Mouse (Mus musculus) urinary bladder, postnatal 25 days (tissue): Measurements from ENCODE around the gene A4gnt.

Source experiments
- DNase-seq: peaks from one replicate; pipeline ENCODE4 v3.0.0; 2022; ENCODE audit warnings: low spot score

Gene A4gnt

DNA sequence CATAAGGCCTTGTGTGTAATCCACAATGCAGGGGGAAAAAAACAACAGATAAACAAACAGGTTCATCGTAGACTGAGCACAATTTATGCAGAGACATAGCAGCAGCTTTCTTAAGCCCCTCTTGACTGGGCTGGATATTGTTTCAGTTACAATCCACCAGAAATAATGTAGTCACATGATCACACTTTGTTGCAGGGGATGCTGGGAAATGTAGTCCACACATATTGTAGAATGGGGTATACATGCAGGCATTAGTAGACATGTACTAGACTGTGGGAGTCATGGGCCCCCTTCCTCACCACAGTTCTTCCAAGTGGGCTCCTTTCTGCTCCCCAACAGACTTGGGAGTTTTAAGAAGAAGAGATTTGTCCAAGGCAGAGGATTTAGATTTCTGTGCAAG is 24.5 kb downstream of the A4gnt start:
- DNase-seq = no peak

DNA sequence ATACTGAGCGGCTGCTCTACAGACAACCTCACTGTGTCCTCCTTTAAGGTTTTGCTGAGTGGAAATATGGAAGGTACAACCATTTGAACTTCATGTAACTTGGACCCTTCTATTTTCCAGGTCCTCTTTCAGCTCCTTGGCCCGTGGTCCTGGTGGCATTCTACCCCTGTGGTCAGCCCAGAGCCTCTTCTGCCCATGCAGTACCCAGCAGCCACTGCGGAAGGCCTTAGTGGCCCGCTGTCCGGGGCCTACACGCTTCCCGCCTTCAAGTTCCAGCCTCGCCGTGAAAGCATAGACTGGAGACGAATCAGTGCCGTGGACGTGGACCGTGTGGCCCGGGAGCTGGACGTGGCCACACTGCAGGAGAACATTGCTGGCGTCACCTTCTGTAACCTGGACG is 24.9 kb downstream of the A4gnt start:
- no peak for DNase-seq

DNA sequence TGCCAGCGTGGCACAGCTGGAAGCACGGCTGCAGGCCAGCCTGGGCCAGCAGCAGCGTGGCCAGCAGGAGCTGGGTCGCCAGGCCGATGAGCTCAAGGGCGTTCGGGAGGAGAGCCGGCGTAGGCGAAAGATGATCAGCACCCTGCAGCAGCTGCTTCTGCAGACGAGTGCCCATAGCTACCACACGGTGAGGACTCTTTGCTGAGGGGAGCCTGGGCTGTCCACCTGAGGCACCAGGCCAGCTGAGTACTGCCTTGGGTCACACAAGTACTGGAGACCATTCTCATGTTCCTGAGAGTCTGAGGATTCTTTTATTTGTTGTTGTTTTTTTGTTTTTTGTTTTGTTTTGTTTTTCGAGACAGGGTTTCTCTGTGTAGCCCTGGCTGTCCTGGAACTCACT is 25.4 kb downstream of the A4gnt start:
- DNase-seq = no peak

DNA sequence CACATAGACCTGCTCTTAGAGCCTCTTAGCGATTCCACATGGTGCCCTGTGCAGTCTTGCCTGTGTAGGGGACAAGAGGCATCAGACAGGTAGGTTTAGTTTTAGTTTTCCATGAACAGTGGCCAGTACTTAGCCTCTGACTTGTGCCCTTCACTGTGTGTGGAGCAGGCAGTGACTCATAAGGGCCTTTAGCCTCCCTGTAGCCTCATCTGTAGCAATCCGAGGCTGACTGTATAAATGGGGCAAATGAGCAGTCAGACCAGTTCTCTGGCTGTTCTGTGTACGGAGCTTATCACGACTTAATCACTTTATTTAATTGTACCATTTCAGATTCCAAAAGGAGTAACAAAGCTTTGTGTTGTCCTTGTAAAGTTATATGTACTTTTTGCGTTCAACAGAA is 27.7 kb downstream of the A4gnt start:
- DNase-seq = no peak

DNA sequence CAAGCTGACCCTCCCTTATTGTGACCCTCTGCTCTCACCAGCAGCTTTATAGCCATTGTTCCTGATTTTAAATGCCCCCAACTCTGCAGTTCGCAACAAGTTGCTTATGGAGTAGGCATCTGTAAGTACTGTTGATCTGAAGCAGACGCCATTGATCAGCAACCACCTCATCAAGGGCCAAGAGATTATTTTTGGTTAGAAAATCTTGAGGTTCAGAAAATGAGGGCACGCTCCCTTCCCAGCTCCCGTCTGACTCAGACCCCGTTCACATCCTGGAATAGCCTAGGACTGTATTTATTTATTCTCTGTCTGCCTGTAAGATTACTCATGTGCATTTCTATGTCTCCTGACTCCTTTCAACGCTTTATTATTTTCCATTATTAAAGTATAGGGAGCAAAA is 33.1 kb downstream of the A4gnt start:
- DNase-seq = no peak

DNA sequence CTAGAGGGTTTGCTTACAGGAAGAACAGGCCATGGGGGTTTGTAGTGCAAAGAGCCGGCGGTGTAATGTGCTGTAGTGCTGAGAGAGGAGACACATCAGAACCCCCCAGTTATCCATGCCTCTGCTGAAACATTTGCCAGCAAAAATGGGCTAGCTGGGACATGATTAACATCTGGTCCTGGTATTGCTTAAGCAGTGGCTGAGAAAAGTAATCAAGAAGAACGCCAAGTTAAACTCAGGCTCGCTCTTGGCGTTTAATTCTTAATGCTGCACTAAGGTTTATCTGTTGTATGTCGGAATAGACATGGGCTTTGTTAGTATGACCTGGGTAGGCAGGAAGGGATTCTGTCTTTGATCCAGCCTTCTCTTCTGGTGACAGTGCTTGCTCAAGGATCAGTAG is 33.8 kb downstream of the A4gnt start:
- no peak for DNase-seq

DNA sequence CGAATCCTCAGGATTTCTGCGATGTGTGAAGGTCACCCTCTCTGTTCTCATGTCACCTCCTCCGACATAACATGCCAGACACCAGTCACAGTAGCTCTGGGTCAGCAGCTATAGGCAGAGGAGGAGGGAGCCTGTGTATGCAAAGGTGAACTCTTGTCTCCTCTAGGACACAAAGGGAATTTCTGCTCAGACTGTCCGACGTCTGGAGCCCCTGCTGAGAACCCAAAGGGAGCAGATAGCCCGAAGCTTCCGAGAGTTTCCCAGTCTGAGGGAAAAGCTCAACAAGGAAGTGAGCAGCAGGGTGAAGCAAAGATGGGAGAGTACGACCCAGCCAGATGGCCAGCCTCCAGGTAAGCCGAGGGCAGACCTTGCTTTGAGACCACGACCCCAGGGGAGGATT is 48.5 kb downstream of the A4gnt start:
- DNase-seq = no peak

DNA sequence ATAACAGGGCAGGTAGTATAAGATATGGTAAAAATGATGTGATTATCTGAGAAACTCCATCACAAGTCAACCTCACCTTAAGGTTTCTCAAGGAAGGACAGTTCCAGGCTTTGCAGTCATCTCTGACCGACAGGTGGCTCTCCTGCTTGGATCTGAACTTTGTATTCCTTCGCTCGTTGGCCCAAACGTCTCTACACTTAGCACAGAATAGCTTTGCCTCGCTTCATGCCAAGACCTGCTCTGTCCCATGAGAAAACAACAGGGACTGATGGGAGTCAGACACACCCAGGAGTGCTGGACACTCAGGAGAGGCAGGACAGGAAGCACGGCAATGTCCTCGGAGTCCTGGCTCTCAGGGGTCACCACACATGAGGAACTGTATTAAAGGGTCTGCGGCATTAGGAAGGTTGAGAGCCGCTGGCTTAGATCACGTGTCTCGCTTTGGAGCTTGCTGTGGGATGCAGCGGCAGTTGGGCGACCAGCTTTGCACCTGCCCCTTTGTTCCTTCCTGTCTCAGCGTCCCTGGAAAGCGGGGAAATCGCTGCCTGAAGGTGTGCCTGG is 49.4 kb downstream of the A4gnt start:
- DNase-seq = no peak

DNA sequence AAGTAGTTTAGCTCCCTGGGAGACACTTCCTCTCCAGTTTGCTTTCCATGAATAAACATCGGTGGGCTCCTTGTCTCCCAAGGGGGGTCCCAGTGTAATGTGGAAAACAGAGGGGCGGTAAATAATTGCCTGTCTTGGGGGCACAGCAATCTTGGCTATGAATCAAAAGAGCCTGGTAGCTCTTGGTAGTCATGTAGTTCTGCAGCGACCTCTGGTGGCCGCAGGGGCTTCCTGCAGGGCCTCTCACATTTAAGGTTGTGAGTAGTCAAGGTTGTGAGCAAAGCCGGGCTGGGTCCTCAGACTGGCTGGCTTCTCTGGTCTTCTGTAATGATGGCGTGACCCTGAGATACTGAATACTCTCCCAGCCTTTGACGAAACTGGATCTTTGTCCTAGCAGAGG is 50.1 kb downstream of the A4gnt start:
- DNase-seq = peak; percentile 66

DNA sequence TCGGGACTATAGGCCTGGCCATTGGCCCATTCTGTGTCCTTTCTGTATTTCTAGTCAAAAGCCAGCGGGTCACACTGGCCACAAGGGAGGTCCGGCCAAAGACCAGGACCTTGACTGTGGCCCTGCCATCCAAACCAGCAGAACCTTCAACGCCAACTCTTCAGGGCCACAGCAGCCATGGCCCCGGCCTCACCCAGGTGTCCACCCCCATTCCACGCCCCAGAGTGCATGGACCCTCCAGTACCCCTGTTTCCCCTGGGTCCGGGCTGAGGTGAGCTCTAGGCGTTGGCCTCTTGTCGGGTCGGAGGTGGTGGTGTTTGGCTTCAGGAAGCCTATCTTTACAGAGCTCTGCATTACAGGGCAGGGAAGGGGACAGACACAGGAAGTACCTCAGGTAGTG is 50.6 kb downstream of the A4gnt start:
- DNase-seq = no peak

DNA sequence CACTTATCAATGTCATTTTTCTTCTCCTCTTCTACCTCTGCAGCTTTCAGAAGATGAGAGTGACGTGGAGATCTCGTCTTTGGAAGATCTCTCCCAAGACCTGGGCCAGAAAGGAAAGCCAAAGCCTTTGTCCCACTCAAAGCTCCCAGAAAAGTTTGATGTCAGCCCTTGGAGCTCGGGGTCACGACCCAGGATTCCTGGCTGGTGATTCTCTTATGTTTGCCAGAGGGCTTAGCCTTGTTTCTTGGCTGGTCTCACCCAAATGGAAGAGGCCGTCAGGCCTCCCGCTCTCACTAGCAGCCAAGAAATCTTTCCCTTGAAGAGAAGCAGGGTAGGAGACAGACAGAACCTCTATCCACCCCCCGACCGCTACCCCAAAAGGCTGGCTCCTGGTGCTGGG is 55.3 kb downstream of the A4gnt start:
- no peak for DNase-seq

DNA sequence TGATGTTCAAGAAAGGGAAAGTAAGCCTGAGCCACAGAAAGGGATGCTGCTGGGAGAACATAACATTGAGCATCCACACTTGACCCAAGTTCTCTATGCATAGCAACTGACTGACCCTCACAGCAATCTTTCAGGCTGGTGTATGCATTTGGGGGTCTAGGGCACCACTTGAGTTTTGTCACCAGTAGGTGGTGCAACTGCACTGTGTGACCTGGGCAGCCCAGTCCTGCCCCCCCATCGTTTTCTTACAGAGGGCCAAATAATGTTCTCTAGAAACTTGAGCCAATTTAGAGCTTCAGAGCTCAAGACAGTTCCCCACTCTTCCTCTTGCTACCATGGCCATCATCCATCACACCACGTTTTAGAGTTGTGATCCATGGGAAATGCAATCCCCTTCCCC is 59.3 kb downstream of the A4gnt start:
- DNase-seq = no peak
